Mouse (Mus musculus) liver, adult 2 months (tissue): ENCODE measurements at regions not wholly inside any gene's neighbourhood (a gene's known extent, or its start where the extent isn't known, plus 50 kb on each side); places are given as distances from the start of the nearest gene placed in this dataset.

ENCODE experiments used
- DNase-seq: peaks from one replicate; pipeline ENCODE4 v3.0.0-alpha.2; 2011; ENCODE audit warnings: low read depth, low spot score; ENCODE audit errors: extremely low read depth
- H3K27ac ChIP-seq: fragments of 200-500 bp; replicated peaks from 2 replicates; pipeline ENCODE4 v1.5.1; 2012; ENCODE audit warnings: low read depth, mild to moderate bottlenecking, control low read depth, inconsistent platforms, low read length; ENCODE audit not compliant: insufficient read depth
- H3K27me3 ChIP-seq: fragments of 200-500 bp; 2 replicates; pipeline ENCODE4 v1.6.1; 2012; ENCODE audit warnings: mild to moderate bottlenecking, moderate library complexity, low read length, inconsistent platforms; ENCODE audit not compliant: control insufficient read depth, insufficient read depth
- H3K36me3 ChIP-seq: fragments of 200-500 bp; 2 replicates; pipeline ENCODE4 v1.6.1; 2012; ENCODE audit warnings: low read length, inconsistent platforms; ENCODE audit not compliant: control insufficient read depth, insufficient read depth
- H3K4me1 ChIP-seq: fragments of 200-500 bp; 2 replicates; pipeline ENCODE4 v1.6.1; 2011; ENCODE audit warnings: low read length; ENCODE audit not compliant: control insufficient read depth, insufficient read depth
- H3K4me3 ChIP-seq: fragments of 200-500 bp; 2 replicates; pipeline ENCODE4 v1.5.1; 2011; ENCODE audit warnings: low read depth, mild to moderate bottlenecking, control low read depth, low read length, moderate library complexity; ENCODE audit not compliant: insufficient read depth
- H3K79me2 ChIP-seq: fragments of 200-500 bp; 2 replicates; pipeline ENCODE4 v1.6.1; 2012; ENCODE audit warnings: inconsistent platforms, mild to moderate bottlenecking, low read length, moderate library complexity; ENCODE audit not compliant: control insufficient read depth, insufficient read depth
- H3K9ac ChIP-seq: fragments of 200-500 bp; 2 replicates; pipeline ENCODE4 v1.6.1; 2012; ENCODE audit warnings: low read depth, mild to moderate bottlenecking, control low read depth, inconsistent platforms, low read length
- CTCF ChIP-seq: fragments of 200-500 bp; IDR thresholded peaks from 2 replicates; pipeline ENCODE4 v1.5.1; 2011; ENCODE audit warnings: low read depth, low read length, control low read depth
- POLR2A ChIP-seq: fragments of 200-500 bp; IDR thresholded peaks from 2 replicates; pipeline ENCODE4 v1.6.1; 2011; ENCODE audit warnings: low read length, control low read depth; ENCODE audit not compliant: insufficient read depth; ENCODE audit errors: extremely low read depth
- WGBS: fragments of 180-500 bp; shearing (Covaris S2); methylation state at CpG from one replicate; pipeline ENCODE4 v1.1.7; 2018; 5-methylcytosine and 5-hydroxymethylcytosine counted together

DNA sequence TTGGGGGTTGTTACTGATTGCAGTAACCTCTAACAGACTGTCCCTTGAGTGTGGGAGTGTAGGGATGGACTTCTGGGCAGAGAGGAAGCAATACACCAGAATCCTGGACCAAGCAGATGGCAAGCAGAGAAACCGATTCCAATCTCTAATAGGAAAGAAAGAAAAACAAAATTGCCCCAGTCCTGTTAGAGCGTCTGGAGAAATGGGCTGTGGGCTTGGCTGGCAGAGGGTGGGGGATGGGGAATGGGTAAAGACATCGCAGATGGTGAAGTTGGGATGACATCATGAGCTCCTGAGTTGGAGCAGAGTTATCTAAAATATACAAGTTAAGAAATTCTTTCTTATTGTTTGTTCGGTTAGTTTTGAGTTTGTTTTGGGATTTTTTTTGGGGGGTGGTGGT is 260.5 kb downstream of the Ptpru start:
- no peak for DNase-seq
- 61% methylated on average over 4 of the region's 4 CpGs for WGBS
- H3K4me1 ChIP-seq: no peaks in the 10 kb centered on the region
- H3K27ac ChIP-seq: no peak overlapping the region
- no peak for TF ChIP-seq CTCF
- no peak for TF ChIP-seq POLR2A
- no peak overlapping the region for H3K4me3 ChIP-seq
- no peaks in the 10 kb centered on the region for H3K79me2 ChIP-seq
- H3K27me3 ChIP-seq: no peaks in the 10 kb centered on the region
- H3K36me3 ChIP-seq: no peaks in the 10 kb centered on the region
- H3K9ac ChIP-seq: no peak overlapping the region

- TF ChIP-seq CTCF: no peak
- no peak for TF ChIP-seq POLR2A
- Histone ChIP-seq H3K4me1 (no peaks in the 10 kb centered on the region), H3K27me3 (no peaks in the 10 kb centered on the region), H3K27ac (no peak overlapping the region), H3K4me3 (no peak overlapping the region), H3K36me3 (no peaks in the 10 kb centered on the region), H3K9ac (no peak overlapping the region), H3K79me2 (no peaks in the 10 kb centered on the region)
- no peak for DNase-seq
- WGBS: 55% methylated on average over 3 of the region's 3 CpGs
Observed at GRCm38 (mm10) chr4:131585946-131586345, 252.1 kb downstream of the Ptpru start.

DNA sequence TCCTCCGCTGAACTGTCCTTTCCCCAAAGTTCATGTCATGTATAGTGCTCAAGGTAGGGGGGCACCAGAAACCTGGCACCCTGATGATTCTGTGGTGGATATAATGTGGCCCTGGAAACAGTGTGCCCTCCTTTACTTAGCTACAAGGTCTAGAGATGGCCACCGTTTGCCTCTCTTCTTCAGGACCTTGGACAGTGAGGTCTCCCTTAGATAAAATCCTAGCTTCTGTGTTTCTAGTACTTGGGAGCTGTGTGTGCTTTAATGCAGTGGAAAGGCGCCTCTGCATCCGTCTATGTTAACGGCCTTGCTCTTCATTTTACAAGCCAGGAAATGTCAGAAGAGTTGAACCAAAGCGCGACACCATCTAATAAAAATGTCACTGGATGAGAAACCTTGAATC is 250.6 kb downstream of the Ptpru start:
- no peaks in the 10 kb centered on the region for H3K27me3 ChIP-seq
- no peak overlapping the region for H3K27ac ChIP-seq
- no peaks in the 10 kb centered on the region for H3K79me2 ChIP-seq
- DNase-seq: no peak
- 57% methylated on average over 7 of the region's 7 CpGs for WGBS
- no peaks in the 10 kb centered on the region for H3K4me1 ChIP-seq
- no peak overlapping the region for H3K9ac ChIP-seq
- TF ChIP-seq POLR2A: no peak
- no peak for TF ChIP-seq CTCF
- H3K4me3 ChIP-seq: no peak overlapping the region
- no peaks in the 10 kb centered on the region for H3K36me3 ChIP-seq

GRCm38 (mm10) chr4:131590136-131590535 is 248.0 kb downstream of the Ptpru start:
- DNase-seq: no peak

DNA sequence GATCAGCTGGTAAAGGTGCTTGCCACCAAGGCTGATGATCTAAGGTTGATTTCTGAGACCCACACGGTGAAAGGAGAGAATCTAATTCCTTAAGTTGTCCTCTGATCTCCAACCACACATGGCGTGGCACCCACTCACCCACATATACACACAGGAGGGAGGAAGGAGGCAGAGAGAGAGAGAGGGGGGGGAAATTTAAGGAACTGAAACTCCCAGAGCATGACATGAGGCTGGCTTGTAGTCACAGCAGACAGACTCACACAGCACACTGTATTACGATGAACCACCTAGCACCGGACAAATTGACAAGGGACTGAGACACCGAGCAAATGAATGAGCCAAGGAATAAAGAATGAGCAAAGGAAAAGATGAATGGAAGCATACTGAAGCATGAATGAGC is 246.6 kb downstream of the Ptpru start:
- no peaks in the 10 kb centered on the region for H3K4me1 ChIP-seq
- no peaks in the 10 kb centered on the region for H3K36me3 ChIP-seq
- 71% methylated on average over 5 of the region's 5 CpGs for WGBS
- TF ChIP-seq CTCF (no peak), POLR2A (no peak)
- H3K27me3 ChIP-seq: no peaks in the 10 kb centered on the region
- no peak overlapping the region for H3K27ac ChIP-seq
- no peak overlapping the region for H3K4me3 ChIP-seq
- no peak for DNase-seq
- no peaks in the 10 kb centered on the region for H3K79me2 ChIP-seq
- H3K9ac ChIP-seq: no peak overlapping the region

More at GRCm38 (mm10) chr4:131590136-131590535, 248.0 kb downstream of the Ptpru start:
- 59% methylated on average over 4 of the region's 4 CpGs for WGBS
- H3K9ac ChIP-seq: no peak overlapping the region
- H3K4me1 ChIP-seq: no peaks in the 10 kb centered on the region
- TF ChIP-seq CTCF (no peak), POLR2A (no peak)
- no peak overlapping the region for H3K27ac ChIP-seq
- no peaks in the 10 kb centered on the region for H3K79me2 ChIP-seq
- H3K36me3 ChIP-seq: no peaks in the 10 kb centered on the region
- no peak overlapping the region for H3K4me3 ChIP-seq
- H3K27me3 ChIP-seq: no peaks in the 10 kb centered on the region

- no peak for DNase-seq
- Histone ChIP-seq H3K4me1 (no peaks in the 10 kb centered on the region), H3K79me2 (no peaks in the 10 kb centered on the region), H3K36me3 (no peaks in the 10 kb centered on the region), H3K27ac (no peak overlapping the region), H3K9ac (no peak overlapping the region), H3K4me3 (no peak overlapping the region), H3K27me3 (no peaks in the 10 kb centered on the region)
- WGBS: 89% methylated on average over 10 of the region's 10 CpGs
- no peak for TF ChIP-seq CTCF
- TF ChIP-seq POLR2A: no peak
Observed at GRCm38 (mm10) chr4:131597996-131598395, 240.1 kb downstream of the Ptpru start.
